Mouse (Mus musculus): Measurements from ENCODE around the gene Acot12. TPM values are rescaled to one million over a fixed set of nuclear protein-coding genes. Genes with fewer than 3 reads are reported as not detected.

Gene Acot12
- total and polyA plus RNA-seq, 2 experiments: 57.1 to 121 TPM

DNA sequence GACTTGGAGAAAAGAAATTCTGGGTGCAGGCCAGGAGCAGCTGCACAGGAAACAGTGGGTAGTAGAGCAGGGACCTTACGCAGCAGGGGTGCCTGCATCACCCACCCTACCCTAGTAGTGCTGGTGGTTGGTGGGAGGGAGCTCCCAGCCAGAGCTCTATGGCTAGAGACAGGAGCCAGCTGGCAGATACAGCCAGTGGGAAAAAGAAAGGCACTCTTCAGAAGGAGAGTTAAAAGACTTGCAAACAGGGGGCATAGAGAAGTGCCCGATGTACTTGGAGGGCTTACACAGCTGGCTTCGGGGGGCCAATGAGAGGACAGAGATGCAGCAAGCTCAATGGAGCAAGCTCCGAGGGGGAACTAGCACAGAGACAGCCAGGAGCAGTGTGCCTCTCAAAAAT, 12.4 kb downstream of the Acot12 start:
- Histone ChIP-seq H3K36me3 (ENCODE audit: control insufficient read depth, insufficient read depth, low read length) (peaks cover 33% of the 10 kb centered on the region), H3K9ac (ENCODE audit: low read depth, low read length) (no peak overlapping the region), H3K79me2 (ENCODE audit: control insufficient read depth, insufficient read depth, low read length) (peaks cover 3% of the 10 kb centered on the region; the same call in 1 of the 2 replicates), H3K4me1 (ENCODE audit: control insufficient read depth, insufficient read depth, low read length) (peaks cover 24% of the 10 kb centered on the region), H3K27me3 (ENCODE audit: control insufficient read depth, insufficient read depth, low read length) (no peaks in the 10 kb centered on the region), H3K27ac (replicated peaks; ENCODE audit: insufficient read depth, low read depth, low read length) (peak overlapping the region; percentile 10; the same call in 1 of the 2 replicates), H3K4me3 (ENCODE audit: insufficient read depth, low read depth, low read length) (no peak overlapping the region)
- TF ChIP-seq POLR2A (IDR thresholded peaks at IDR 0.05; ENCODE audit: extremely low read depth, insufficient read depth, low read length) (no peak), CTCF (IDR thresholded peaks at IDR 0.05; ENCODE audit: low read depth, low read length) (no peak)
- DNase-seq (ENCODE audit: extremely low read depth, low read depth, low spot score): no peak
- WGBS: 83% methylated on average over 4 of the region's 4 CpGs

DNA sequence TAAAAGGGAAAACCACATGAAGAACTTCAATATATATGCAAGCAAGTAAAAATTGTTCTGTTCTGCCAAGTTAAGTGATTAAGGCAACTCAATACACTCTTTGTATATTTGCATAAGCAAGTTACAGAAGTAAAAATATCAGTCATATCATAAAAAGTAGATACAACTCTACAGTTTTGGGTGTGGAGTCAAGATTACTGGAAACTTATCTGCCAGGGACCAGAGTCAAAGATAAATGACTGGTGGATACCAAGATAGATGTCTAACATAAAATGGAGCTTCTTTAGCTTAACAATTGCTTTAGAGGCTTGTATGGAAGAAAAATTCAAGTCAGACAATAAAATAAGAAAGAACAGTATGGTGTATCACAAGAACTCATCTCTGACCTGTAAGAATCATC, 13.4 kb downstream of the Acot12 start:
- no peak for DNase-seq (ENCODE audit: extremely low read depth, low read depth, low spot score)
- Histone ChIP-seq H3K4me1 (ENCODE audit: control insufficient read depth, insufficient read depth, low read length) (peaks cover 19% of the 10 kb centered on the region), H3K9ac (ENCODE audit: low read depth, low read length) (no peak overlapping the region), H3K79me2 (ENCODE audit: control insufficient read depth, insufficient read depth, low read length) (peaks cover 3% of the 10 kb centered on the region; the same call in 1 of the 2 replicates), H3K4me3 (ENCODE audit: insufficient read depth, low read depth, low read length) (no peak overlapping the region), H3K27ac (replicated peaks; ENCODE audit: insufficient read depth, low read depth, low read length) (no peak overlapping the region), H3K27me3 (ENCODE audit: control insufficient read depth, insufficient read depth, low read length) (no peaks in the 10 kb centered on the region), H3K36me3 (ENCODE audit: control insufficient read depth, insufficient read depth, low read length) (peaks cover 36% of the 10 kb centered on the region)
- no peak for TF ChIP-seq CTCF (IDR thresholded peaks at IDR 0.05; ENCODE audit: low read depth, low read length)
- no peak for TF ChIP-seq POLR2A (IDR thresholded peaks at IDR 0.05; ENCODE audit: extremely low read depth, insufficient read depth, low read length)

DNA sequence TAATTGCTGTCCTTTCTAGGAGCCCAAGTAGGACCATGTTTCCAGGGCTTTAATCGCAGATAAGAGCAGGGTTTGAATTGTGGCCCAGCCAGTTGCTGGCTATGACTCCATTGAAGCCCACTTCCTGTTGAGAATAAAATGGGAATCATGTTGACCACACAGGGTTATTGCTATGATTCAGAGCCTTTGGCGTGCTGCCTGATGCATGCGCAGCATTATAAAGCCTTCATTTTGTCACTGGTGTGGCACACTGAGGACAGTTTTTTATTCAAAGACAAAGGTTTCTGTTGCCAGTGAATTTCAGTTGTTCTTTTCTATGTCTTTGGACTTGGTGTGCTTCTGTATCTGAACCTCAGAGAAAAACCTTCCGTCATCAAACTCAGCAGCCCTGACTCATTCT, 14.9 kb downstream of the Acot12 start:
- Histone ChIP-seq H3K4me1 (ENCODE audit: control insufficient read depth, insufficient read depth, low read length) (peaks cover 24% of the 10 kb centered on the region), H3K36me3 (ENCODE audit: control insufficient read depth, insufficient read depth, low read length) (peaks cover 37% of the 10 kb centered on the region), H3K27ac (replicated peaks; ENCODE audit: insufficient read depth, low read depth, low read length) (0 out of 2 replicates have a peak overlapping the region, but pooled peaks have one; percentile 36), H3K27me3 (ENCODE audit: control insufficient read depth, insufficient read depth, low read length) (no peaks in the 10 kb centered on the region), H3K4me3 (ENCODE audit: insufficient read depth, low read depth, low read length) (no peak overlapping the region), H3K9ac (ENCODE audit: low read depth, low read length) (no peak overlapping the region), H3K79me2 (ENCODE audit: control insufficient read depth, insufficient read depth, low read length) (peaks cover under 1% of the 10 kb centered on the region; the same call in 1 of the 2 replicates)
- 85% methylated on average over 4 of the region's 4 CpGs for WGBS
- DNase-seq (ENCODE audit: extremely low read depth, low read depth, low spot score): no peak
- TF ChIP-seq CTCF (IDR thresholded peaks at IDR 0.05; ENCODE audit: low read depth, low read length) (no peak), POLR2A (IDR thresholded peaks at IDR 0.05; ENCODE audit: extremely low read depth, insufficient read depth, low read length) (no peak)

DNA sequence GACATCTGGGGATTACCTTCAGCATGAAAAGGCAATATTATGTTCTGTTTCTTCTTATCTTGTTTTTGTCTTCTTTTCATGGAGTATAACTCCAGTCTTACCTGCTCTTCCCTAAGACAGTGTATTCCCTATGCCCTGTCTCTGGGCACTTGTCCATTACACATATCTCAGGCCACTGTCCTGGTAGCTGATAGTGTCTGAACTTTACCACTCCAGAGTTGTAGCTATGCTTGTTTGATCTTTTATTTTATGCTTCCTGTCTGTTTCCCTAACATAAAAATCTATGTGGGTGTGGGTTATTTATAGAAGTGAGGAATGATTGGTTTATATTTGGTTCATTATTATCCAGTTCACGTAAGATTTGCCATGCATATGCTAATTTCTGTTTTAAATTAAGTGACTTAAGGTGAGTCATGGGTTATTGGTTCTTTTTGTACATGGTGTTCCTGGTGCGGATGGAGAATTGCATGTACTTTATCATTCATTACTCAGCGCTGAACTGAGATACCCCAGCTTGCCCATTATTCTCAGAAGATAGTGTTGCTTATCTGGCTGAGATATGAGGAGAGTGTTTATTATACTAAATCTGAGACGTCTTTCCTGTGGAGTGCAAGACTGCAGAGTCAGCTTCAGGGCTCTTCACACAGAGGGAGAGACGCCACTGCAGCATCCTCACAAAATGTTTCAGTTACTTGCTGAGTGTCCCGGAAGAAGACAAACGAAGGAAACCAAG, 17.2 kb downstream of the Acot12 start:
- Histone ChIP-seq H3K79me2 (ENCODE audit: control insufficient read depth, insufficient read depth, low read length) (no peaks in the 10 kb centered on the region; the same call in 1 of the 2 replicates), H3K4me3 (ENCODE audit: insufficient read depth, low read depth, low read length) (no peak overlapping the region), H3K36me3 (ENCODE audit: control insufficient read depth, insufficient read depth, low read length) (peaks cover 50% of the 10 kb centered on the region), H3K27me3 (ENCODE audit: control insufficient read depth, insufficient read depth, low read length) (no peaks in the 10 kb centered on the region), H3K4me1 (ENCODE audit: control insufficient read depth, insufficient read depth, low read length) (peaks cover 33% of the 10 kb centered on the region), H3K27ac (replicated peaks; ENCODE audit: insufficient read depth, low read depth, low read length) (peak overlapping the region; percentile 21; the same call in 1 of the 2 replicates), H3K9ac (ENCODE audit: low read depth, low read length) (no peak overlapping the region)
- WGBS: 69% methylated on average over 7 of the region's 7 CpGs
- no peak for TF ChIP-seq CTCF (IDR thresholded peaks at IDR 0.05; ENCODE audit: low read depth, low read length)
- TF ChIP-seq POLR2A (IDR thresholded peaks at IDR 0.05; ENCODE audit: extremely low read depth, insufficient read depth, low read length): no peak
- DNase-seq (ENCODE audit: extremely low read depth, low read depth, low spot score): peak; percentile 70

DNA sequence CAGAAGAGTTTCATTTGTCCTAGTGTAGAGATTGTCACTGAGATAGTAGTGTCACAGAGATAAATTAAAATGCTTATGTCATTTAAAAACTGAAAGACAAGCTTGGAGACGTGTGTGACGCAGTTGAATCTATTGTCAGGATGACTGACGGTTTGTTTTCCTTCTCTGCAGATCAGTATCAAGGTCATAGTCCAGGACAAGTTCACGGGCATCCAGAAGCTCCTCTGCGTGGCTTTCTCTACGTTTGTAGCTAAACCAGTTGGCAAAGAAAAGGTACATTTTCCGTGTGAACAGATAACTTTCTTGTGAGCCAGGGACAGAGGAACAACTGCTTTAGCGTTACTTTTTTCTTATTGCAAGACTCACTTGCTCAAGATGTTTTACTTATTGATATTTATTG, 18.5 kb downstream of the Acot12 start:
- Histone ChIP-seq H3K36me3 (ENCODE audit: control insufficient read depth, insufficient read depth, low read length) (peaks cover 57% of the 10 kb centered on the region), H3K27ac (replicated peaks; ENCODE audit: insufficient read depth, low read depth, low read length) (no peak overlapping the region), H3K9ac (ENCODE audit: low read depth, low read length) (no peak overlapping the region), H3K4me1 (ENCODE audit: control insufficient read depth, insufficient read depth, low read length) (peaks cover 36% of the 10 kb centered on the region), H3K27me3 (ENCODE audit: control insufficient read depth, insufficient read depth, low read length) (no peaks in the 10 kb centered on the region), H3K79me2 (ENCODE audit: control insufficient read depth, insufficient read depth, low read length) (no peaks in the 10 kb centered on the region; the same call in 1 of the 2 replicates), H3K4me3 (ENCODE audit: insufficient read depth, low read depth, low read length) (no peak overlapping the region)
- WGBS: 17% methylated on average over 8 of the region's 8 CpGs
- peak; percentile 94 for DNase-seq (ENCODE audit: extremely low read depth, low read depth, low spot score)
- TF ChIP-seq POLR2A (IDR thresholded peaks at IDR 0.05; ENCODE audit: extremely low read depth, insufficient read depth, low read length): no peak
- no peak for TF ChIP-seq CTCF (IDR thresholded peaks at IDR 0.05; ENCODE audit: low read depth, low read length)

Measured in liver, adult 2 months (tissue).